Comparison of ENCODE assay signal across 23 mouse cellular contexts in genomic region chr9:90265322-90266039, GRCm38 (mm10). TPM values are rescaled to one million over a fixed set of nuclear protein-coding genes. Genes with fewer than 3 reads are reported as not detected.
A peak's percentile ranks its signal among the peaks of the same experiment; 100 is the strongest.
DNase-seq lines count a peak whose midpoint lies in the region; ATAC-seq and TF ChIP-seq lines count a peak whose summit lies in the region.
"Had no signal": no experiment of that assay in that cellular context is flagged by ENCODE, and none has a peak within 500 bp of the region (broad histone marks: within the 10 kb centered on the region; RNA-seq: fewer than 3 reads in every experiment).

No protein-coding gene starts in this region.

- no peaks in the 10 kb centered on the region for H3K27me3 ChIP-seq in embryonic facial prominence, embryonic 15.5 days
- H3K27me3 ChIP-seq: embryonic facial prominence, embryonic 12.5 days; neural tube, embryonic 15.5 days; Patski; stomach, embryonic 15.5 days had no signal

- H3K4me2 ChIP-seq in embryonic facial prominence, embryonic 15.5 days (replicated peaks): no peak overlapping the region
- H3K4me2 ChIP-seq: embryonic facial prominence, embryonic 12.5 days; midbrain, embryonic 11.5 days; neural tube, embryonic 15.5 days; stomach, embryonic 15.5 days had no signal

- WGBS in embryonic facial prominence, embryonic 15.5 days: 71% methylated on average over 5 of the region's 5 CpGs

- ATAC-seq in embryonic facial prominence, embryonic 15.5 days (ENCODE audit: insufficient number of reproducible peaks, low FRiP score, low TSS enrichment, low read depth): no peak; the same call in 1 of the 2 replicates
- ATAC-seq in monocyte, adult 5-6 weeks (replicated peaks; ENCODE audit: insufficient number of reproducible peaks, low FRiP score, low TSS enrichment, poor library complexity, severe bottlenecking): peak; percentile 41; the same call in 1 of the 2 replicates
- ATAC-seq: activated CD4-positive, CD25-positive, alpha-beta regulatory T cell, adult 4 months; hindbrain, postnatal 0 days; Patski had no signal

- peak overlapping the region; percentile 24; the same call in 1 of the 2 replicates for H3K27ac ChIP-seq in left cerebral cortex, adult 2 months
- peak overlapping the region; percentile 70 for H3K27ac ChIP-seq in embryonic facial prominence, embryonic 15.5 days (replicated peaks)
- H3K27ac ChIP-seq: forebrain, embryonic 10.5 days; hindbrain, postnatal 0 days; neural tube, embryonic 15.5 days; stomach, embryonic 15.5 days had no signal

- intact Hi-C loops in left cerebral cortex, adult 2 months (cut with DNase I): no loop called here
- intact Hi-C loops in left cerebral cortex, postnatal 10 days (cut with DNase I): no loop called here

- peak in 1 of 2 experiments; percentile 5 for DNase-seq in left cerebral cortex, adult 2 months (ENCODE audit: extremely low spot score in 1 of 2, low spot score in 2 of 2)
- DNase-seq in left cerebral cortex, postnatal 10 days (ENCODE audit: extremely low spot score in 1 of 2, low spot score in 2 of 2): no peak
- peak; percentile 11 to 22 for DNase-seq in right cerebral cortex, postnatal 10 days (ENCODE audit: low spot score in 2 of 2)
- no peak for DNase-seq in right cerebral cortex, postnatal 36 days (ENCODE audit: low spot score in 2 of 2)
- no peak for DNase-seq in ovary, adult 18-20 months (ENCODE audit: low spot score)
- DNase-seq: adrenal gland, postnatal 25 days; cerebellum, adult 2 months; heart, postnatal 4 days; kidney, adult 18-20 months; kidney, postnatal 14 days; layer of hippocampus, adult 9-11 months; lung, postnatal 36 days; retina, postnatal 1 day had no signal

- H3K36me3 ChIP-seq in embryonic facial prominence, embryonic 15.5 days: peaks cover 7% of the 10 kb centered on the region; the same call in 1 of the 2 replicates
- H3K36me3 ChIP-seq: neural tube, embryonic 15.5 days; stomach, embryonic 15.5 days had no signal

- no peaks in the 10 kb centered on the region for H3K9me3 ChIP-seq in embryonic facial prominence, embryonic 15.5 days (replicated peaks)
- H3K9me3 ChIP-seq: embryonic facial prominence, embryonic 12.5 days; forebrain, embryonic 10.5 days; neural tube, embryonic 15.5 days; stomach, embryonic 15.5 days had no signal

- H3K9ac ChIP-seq in embryonic facial prominence, embryonic 15.5 days: no peak overlapping the region
- H3K9ac ChIP-seq: embryonic facial prominence, embryonic 12.5 days; neural tube, embryonic 15.5 days; stomach, embryonic 15.5 days had no signal

- H3K4me3 ChIP-seq in left cerebral cortex, adult 2 months: no peak overlapping the region
- H3K4me3 ChIP-seq in embryonic facial prominence, embryonic 15.5 days (replicated peaks): no peak overlapping the region
- H3K4me3 ChIP-seq: embryonic facial prominence, embryonic 12.5 days; forebrain, embryonic 10.5 days; neural tube, embryonic 15.5 days; stomach, embryonic 15.5 days had no signal

- no peak for TF ChIP-seq CTCF in left cerebral cortex, adult 2 months (IDR thresholded peaks at IDR 0.05)

- peaks cover 61% of the 10 kb centered on the region for H3K4me1 ChIP-seq in embryonic facial prominence, embryonic 15.5 days

RNA-seq across cellular contexts. Expression of gene Tbc1d2b, which starts 5.1 kb away (rescaled TPM):
- total RNA-seq in left cerebral cortex, adult 2 months (2021): 10 to 100 TPM; 14.1 to 14.2 TPM
- total RNA-seq in left cerebral cortex, postnatal 10 days (2021): 10 to 100 TPM; 15.0 to 15.8 TPM
- polyA plus RNA-seq in embryonic facial prominence, embryonic 15.5 days (2015; fragmentation: Nextera tagmentation; extraction: Ambion mirVana): 20.1 and 21.0 TPM in 2 replicates
- total RNA-seq in monocyte, adult 5-6 weeks (2017): 51.8 to 93.0 TPM (median 58.5 TPM) in 3 replicates

Comparison
In these comparisons a context has a peak if more than half of its experiments do, and no peak if none do; other contexts are left out.
1. DNase-seq: peak in right cerebral cortex, postnatal 10 days (2 of 2); none in left cerebral cortex, postnatal 10 days (0 of 2), right cerebral cortex, postnatal 36 days (0 of 2) and ovary, adult 18-20 months (single experiment).